Mouse (Mus musculus) forebrain, embryonic 16.5 days (tissue): Measurements from ENCODE around the gene Bst1. TPM values are rescaled to one million over a fixed set of nuclear protein-coding genes. Genes with fewer than 3 reads are reported as not detected.

Experiments
- ATAC-seq: fragments of 200-750 bp; cut with Nextera tagmentation; 2 replicates; pipeline ENCODE4 v1.8.0; 2017; ENCODE audit warnings: mild to moderate bottlenecking, moderate library complexity
- H3K27ac ChIP-seq: fragments of 300-500 bp; sonication (generic); 2 replicates; pipeline ENCODE4 v1.5.1; 2014; ENCODE audit warnings: low read length, control low read depth
- H3K27me3 ChIP-seq: fragments of 300-500 bp; sonication (generic); replicated peaks from 2 replicates; pipeline ENCODE4 v1.6.1; 2014; ENCODE audit warnings: low read length; ENCODE audit not compliant: control insufficient read depth, insufficient read depth
- H3K36me3 ChIP-seq: fragments of 300-500 bp; sonication (generic); 2 replicates; pipeline ENCODE4 v1.6.1; 2014; ENCODE audit not compliant: control insufficient read depth, insufficient read depth
- H3K4me1 ChIP-seq: fragments of 300-500 bp; sonication (generic); replicated peaks from 2 replicates; pipeline ENCODE4 v1.6.1; 2014; ENCODE audit warnings: low read length; ENCODE audit not compliant: control insufficient read depth, insufficient read depth
- H3K4me2 ChIP-seq: fragments of 300-500 bp; sonication (generic); 2 replicates; pipeline ENCODE4 v1.6.1; 2014; ENCODE audit warnings: mild to moderate bottlenecking, low read length, control low read depth
- H3K4me3 ChIP-seq: fragments of 300-500 bp; sonication (generic); replicated peaks from 2 replicates; pipeline ENCODE4 v1.5.1; 2014; ENCODE audit warnings: mild to moderate bottlenecking, low read length, control low read depth
- H3K9ac ChIP-seq: fragments of 300-500 bp; sonication (generic); replicated peaks from 2 replicates; pipeline ENCODE4 v1.6.1; 2014; ENCODE audit warnings: low read depth, low read length, control low read depth
- H3K9me3 ChIP-seq: fragments of 300-500 bp; sonication (generic); 2 replicates; pipeline ENCODE4 v1.6.1; 2016; ENCODE audit warnings: low read length; ENCODE audit not compliant: control insufficient read depth
- WGBS: fragments of 180-500 bp; shearing (Covaris S2); extraction: QIAGEN DNeasy Blood & Tissue Kit; methylation state at CpG from one replicate; pipeline ENCODE4 v1.1.7; 2014; 5-methylcytosine and 5-hydroxymethylcytosine counted together
- polyA plus RNA-seq: library from polyadenylated mRNA; unstranded; fragments of >200 nt; fragmentation: Nextera tagmentation; extraction: Ambion mirVana; gene quantifications from 2 replicates; pipeline ENCODE4 v1.2.1, GENCODE M21; 2015

The Bst1 gene
- polyA plus RNA-seq, 1 experiment from 2014 or later, result not detected

DNA sequence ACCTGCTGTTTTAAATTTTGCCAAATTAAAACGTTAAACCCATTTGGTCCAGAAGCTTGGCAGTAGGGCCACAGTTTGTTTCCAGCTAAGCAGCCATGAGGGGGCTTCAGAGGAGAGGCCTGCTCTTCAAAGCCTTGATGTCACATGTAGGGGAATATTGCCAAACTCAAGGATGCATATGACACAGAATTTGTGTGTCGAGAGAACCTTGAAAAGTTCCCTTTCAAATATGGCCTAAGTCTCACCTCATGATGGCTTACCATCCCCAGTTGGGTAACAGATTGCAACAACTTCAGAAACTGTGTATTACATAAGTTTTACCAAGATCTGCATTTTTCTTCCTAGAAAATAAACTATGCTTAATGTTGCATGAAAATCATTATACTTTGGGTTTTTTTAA is 8.2 kb downstream of the Bst1 start:
- H3K4me1 ChIP-seq, result no peaks in the 10 kb centered on the region
- H3K27me3 ChIP-seq, result no peaks in the 10 kb centered on the region
- no peaks in the 10 kb centered on the region for H3K36me3 ChIP-seq
- H3K4me2 ChIP-seq, result no peak overlapping the region
- WGBS, result 88% methylated on average over 2 of the region's 2 CpGs
- no peak overlapping the region for H3K4me3 ChIP-seq
- no peak for ATAC-seq
- H3K9me3 ChIP-seq, result no peaks in the 10 kb centered on the region
- no peak overlapping the region for H3K27ac ChIP-seq
- no peak overlapping the region for H3K9ac ChIP-seq

DNA sequence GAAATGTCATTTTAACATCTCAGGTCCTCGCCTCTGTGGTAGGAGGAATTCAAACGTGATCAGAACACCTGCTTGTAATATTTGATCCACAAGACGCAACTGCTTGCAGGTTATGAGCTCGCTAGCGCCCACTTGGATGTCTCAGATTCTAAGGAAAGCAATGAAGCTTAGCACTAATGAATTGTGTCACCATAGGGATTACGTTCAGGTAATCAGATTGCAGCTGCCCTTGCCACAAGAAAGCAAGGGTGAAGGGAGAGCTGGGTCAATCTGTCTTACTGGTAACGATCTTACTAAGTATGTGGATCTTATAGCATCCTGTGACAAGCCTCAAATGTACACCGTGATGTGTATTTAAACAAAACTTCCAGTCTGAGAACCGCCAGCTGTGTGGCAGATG is 8.7 kb downstream of the Bst1 start:
- Histone ChIP-seq H3K4me3 (no peak overlapping the region), H3K9me3 (no peaks in the 10 kb centered on the region), H3K9ac (no peak overlapping the region), H3K4me2 (no peak overlapping the region), H3K27me3 (no peaks in the 10 kb centered on the region), H3K4me1 (no peaks in the 10 kb centered on the region), H3K27ac (no peak overlapping the region), H3K36me3 (no peaks in the 10 kb centered on the region)
- WGBS, result 81% methylated on average over 9 of the region's 9 CpGs
- ATAC-seq, result no peak

DNA sequence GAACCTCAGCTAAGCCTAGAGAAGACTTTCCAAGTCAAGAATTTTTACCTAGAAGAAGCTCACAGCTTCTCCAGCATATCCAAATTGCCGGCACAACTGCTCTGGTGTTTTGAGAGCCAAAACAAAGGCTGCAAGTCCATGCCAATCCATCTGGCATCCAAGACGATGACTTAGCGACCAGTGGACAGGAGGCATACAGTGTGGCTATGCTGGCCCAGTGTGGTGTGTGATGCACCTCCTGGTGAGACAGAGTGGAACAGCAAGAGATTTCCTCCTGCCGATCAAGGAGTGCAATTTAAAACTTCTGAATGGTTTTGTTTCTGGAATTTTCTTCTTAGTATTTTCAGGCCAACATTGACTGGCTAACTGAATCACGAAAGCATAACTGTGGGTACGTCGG is 17.9 kb downstream of the Bst1 start:
- no peaks in the 10 kb centered on the region for H3K9me3 ChIP-seq
- H3K4me1 ChIP-seq, result no peaks in the 10 kb centered on the region
- no peaks in the 10 kb centered on the region for H3K27me3 ChIP-seq
- H3K27ac ChIP-seq, result no peak overlapping the region
- ATAC-seq, result no peak
- H3K36me3 ChIP-seq, result no peaks in the 10 kb centered on the region
- no peak overlapping the region for H3K4me2 ChIP-seq
- whole genome bisulfite sequencing, result 88% methylated on average over 7 of the region's 7 CpGs
- H3K9ac ChIP-seq, result no peak overlapping the region
- H3K4me3 ChIP-seq, result no peak overlapping the region

DNA sequence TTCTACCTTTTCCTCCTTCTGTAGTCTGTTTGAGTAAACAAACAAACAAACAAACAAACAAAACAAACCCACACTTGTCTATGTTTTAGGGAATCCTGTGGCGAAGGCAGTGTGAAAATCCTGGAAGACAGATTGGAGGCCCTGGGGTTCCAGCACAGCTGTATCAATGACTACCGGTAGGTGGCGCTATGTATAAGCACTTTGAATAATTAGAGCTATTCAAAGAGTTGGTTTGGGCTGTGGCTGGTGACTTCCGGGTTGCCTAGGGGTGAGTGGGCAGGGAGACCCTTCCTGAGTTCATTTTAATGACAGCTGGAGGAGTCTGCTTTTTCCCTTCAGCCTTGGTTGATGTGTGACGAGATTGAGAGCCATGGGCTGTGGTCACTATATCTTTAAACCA is 18.7 kb downstream of the Bst1 start:
- Histone ChIP-seq H3K4me2 (no peak overlapping the region), H3K9ac (no peak overlapping the region), H3K27ac (no peak overlapping the region), H3K9me3 (no peaks in the 10 kb centered on the region), H3K36me3 (no peaks in the 10 kb centered on the region), H3K27me3 (no peaks in the 10 kb centered on the region), H3K4me1 (no peaks in the 10 kb centered on the region), H3K4me3 (no peak overlapping the region)
- WGBS, result 51% methylated on average over 5 of the region's 5 CpGs
- ATAC-seq, result no peak

DNA sequence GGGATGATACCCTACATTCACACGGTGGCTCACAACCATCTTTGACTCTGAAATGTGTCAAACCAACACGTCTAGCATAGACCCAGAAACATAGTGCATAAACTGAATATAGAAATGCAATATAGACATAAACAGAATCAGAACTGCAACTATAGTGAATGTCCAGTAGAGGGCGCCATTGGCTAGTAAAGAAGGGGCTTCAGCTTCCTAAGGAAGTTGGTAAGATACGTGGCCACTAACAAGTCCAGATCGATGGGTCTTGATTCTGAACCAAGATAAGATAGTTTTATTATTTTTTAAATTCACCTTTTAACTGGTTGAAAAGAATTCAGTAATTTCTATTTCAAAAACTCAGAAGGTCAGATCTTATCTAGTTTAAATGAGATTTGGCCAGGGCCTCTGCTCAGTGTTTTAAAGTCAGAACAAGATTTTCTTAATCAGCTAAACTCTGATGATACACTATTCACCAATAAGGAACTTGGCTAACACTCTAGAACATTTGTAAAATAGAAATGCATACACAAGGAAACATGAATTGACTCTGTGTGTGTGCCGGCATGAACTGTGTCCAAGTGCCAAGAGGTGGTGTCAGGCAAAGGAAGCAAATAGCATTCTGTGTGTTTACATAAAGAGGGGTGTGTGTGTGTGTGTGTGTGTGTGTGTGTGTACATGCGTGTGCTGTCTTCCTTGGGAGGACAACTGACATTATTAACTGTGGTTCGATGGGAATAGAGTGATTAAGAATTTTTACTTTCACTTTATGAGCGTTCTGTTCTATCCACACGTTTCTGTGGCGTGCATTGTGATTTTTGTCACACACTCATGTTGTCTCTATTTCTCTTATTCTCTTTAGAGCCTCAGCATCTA is 22.7 kb downstream of the Bst1 start:
- Histone ChIP-seq H3K4me1 (no peaks in the 10 kb centered on the region), H3K27me3 (no peaks in the 10 kb centered on the region), H3K9me3 (0 out of 2 replicates have a peak, but pooled peaks cover 3% of the 10 kb centered on the region), H3K27ac (no peak overlapping the region), H3K36me3 (no peaks in the 10 kb centered on the region), H3K9ac (no peak overlapping the region), H3K4me2 (no peak overlapping the region), H3K4me3 (no peak overlapping the region)
- 47% methylated on average over 11 of the region's 11 CpGs for WGBS
- peak; percentile 58; the same call in 1 of the 2 replicates for ATAC-seq

DNA sequence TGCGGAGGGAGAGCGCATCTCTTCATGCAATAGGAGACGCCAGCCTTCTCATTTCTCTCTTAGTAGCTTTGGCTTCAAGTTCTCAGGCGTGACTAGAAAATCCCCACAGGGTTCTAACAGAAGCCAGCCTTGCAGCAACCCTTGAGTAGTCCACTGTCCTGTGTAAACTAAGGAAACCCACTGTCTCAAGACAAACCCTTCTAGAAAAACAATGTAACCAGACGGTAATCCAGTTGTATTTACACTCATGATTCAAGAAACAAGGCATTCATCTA is 23.3 kb downstream of the Bst1 start:
- no peak overlapping the region for H3K9ac ChIP-seq
- 83% methylated on average over 5 of the region's 5 CpGs for WGBS
- H3K27me3 ChIP-seq, result no peaks in the 10 kb centered on the region
- no peak overlapping the region for H3K27ac ChIP-seq
- H3K4me1 ChIP-seq, result no peaks in the 10 kb centered on the region
- ATAC-seq, result no peak
- no peak overlapping the region for H3K4me3 ChIP-seq
- H3K36me3 ChIP-seq, result no peaks in the 10 kb centered on the region
- H3K4me2 ChIP-seq, result no peak overlapping the region
- 0 out of 2 replicates have a peak, but pooled peaks cover 3% of the 10 kb centered on the region for H3K9me3 ChIP-seq

DNA sequence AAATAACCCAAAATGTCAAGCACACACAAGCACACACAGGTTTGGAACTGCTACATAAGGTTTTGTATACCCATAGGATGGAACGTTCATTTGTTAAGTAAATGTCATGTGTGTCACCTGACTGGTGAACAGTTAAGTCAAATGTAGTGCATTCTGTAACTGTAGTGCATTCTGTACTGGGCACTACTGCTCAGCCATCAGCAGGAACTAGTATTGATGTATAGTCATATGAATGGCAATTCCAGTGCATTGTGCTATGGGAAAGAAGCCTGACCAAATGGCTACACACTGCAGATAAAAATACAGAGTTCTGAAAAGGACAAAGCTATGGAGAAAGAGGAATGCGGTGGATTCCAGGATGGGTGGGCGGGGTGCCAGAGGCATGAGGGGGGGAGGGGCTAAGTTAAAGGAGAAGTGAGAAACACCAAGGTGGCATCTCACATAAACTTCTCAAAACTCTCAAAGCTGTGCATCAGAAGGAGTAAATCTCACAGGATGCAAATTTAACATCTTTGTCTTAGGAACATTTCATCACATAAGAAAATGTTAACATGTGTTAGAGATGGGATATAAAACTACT is 24.0 kb downstream of the Bst1 start:
- no peak overlapping the region for H3K27ac ChIP-seq
- 66% methylated on average over 3 of the region's 3 CpGs for WGBS
- no peak for ATAC-seq
- no peak overlapping the region for H3K4me3 ChIP-seq
- no peaks in the 10 kb centered on the region for H3K27me3 ChIP-seq
- H3K4me2 ChIP-seq, result no peak overlapping the region
- no peaks in the 10 kb centered on the region for H3K4me1 ChIP-seq
- H3K36me3 ChIP-seq, result no peaks in the 10 kb centered on the region
- H3K9ac ChIP-seq, result no peak overlapping the region
- H3K9me3 ChIP-seq, result 0 out of 2 replicates have a peak, but pooled peaks cover 3% of the 10 kb centered on the region

DNA sequence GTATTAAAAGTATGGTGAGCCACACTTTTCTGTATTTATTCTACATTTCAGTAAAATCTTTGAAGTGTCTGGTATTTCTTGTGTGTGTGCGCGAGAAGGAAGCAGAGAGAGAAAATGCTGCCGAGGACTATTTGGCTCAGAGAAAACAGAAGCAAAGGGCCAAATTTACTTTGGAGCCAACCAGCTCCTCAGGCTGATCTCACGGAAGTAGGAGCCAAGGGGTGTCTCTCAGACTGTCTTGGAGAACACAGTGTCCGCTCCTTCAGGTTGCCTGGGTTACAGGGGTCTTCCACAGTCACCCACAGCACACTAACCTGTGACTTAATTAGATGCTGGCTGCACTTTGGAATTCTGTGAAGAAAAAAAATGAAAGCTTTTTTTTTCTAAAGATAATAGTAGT is 26.4 kb downstream of the Bst1 start:
- Histone ChIP-seq H3K27me3 (no peaks in the 10 kb centered on the region), H3K4me3 (no peak overlapping the region), H3K4me1 (no peaks in the 10 kb centered on the region), H3K9me3 (0 out of 2 replicates have a peak, but pooled peaks cover 3% of the 10 kb centered on the region), H3K27ac (no peak overlapping the region), H3K9ac (no peak overlapping the region), H3K36me3 (no peaks in the 10 kb centered on the region), H3K4me2 (no peak overlapping the region)
- 82% methylated on average over 5 of the region's 5 CpGs for WGBS
- ATAC-seq, result no peak

DNA sequence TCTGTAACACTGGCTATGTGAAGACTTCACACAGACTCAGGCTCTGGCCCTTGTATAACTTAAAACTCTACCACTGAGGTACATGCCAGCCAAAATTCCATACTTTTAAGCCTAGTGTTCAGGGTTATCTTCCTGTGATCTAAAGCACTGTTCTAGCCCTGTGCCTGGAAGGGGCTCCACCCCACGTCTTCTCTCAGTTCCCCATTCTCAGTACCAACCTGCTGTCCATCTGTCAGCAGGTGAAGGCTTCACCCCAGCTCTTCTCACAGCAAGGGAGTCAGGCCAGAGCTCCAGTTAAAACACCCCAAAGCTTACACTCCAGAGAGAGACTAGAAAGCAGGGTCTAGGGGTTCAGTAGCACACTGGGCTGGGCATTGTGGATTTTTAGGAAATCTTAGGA is 27.0 kb downstream of the Bst1 start:
- Histone ChIP-seq H3K27me3 (no peaks in the 10 kb centered on the region), H3K9me3 (0 out of 2 replicates have a peak, but pooled peaks cover 3% of the 10 kb centered on the region), H3K4me2 (no peak overlapping the region), H3K27ac (no peak overlapping the region), H3K4me1 (no peaks in the 10 kb centered on the region), H3K36me3 (no peaks in the 10 kb centered on the region), H3K9ac (no peak overlapping the region), H3K4me3 (no peak overlapping the region)
- ATAC-seq, result no peak
- 69% methylated on average over 1 of the region's 1 CpGs for WGBS
